Mouse (Mus musculus): Measurements from ENCODE around the gene 2310061I04Rik. TPM values are rescaled to one million over a fixed set of nuclear protein-coding genes. Genes with fewer than 3 reads are reported as not detected.

2310061I04Rik gene
- total and polyA plus RNA-seq, 3 experiments: 11.4 to 106 TPM; not detected in 1

DNA sequence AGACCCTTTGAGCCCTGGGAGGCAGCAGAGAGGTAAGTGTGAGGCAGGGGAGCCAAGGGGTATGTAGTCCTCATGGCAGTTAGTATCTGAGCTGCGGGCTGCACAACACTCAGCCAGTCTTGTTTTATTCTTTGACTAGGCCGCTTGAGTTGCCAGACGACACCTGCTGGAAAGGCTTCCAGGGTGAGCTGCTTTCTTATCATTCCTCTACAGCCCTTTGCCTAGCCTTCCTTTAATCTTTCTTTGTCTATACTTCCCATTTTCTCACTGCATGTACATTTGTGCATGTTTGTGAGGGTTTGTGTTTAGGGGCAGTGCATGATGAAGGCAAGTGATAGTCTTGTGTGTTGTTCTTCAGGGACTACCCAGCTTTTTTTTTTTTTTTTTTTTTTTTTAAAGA is 46.3 kb downstream of the 2310061I04Rik start (continued):
- TF ChIP-seq MYC (IDR thresholded peaks at IDR 0.05; ENCODE audit: low read depth, low read length) (peak; percentile 91), SMC3 (IDR thresholded peaks at IDR 0.05; ENCODE audit: low read depth, low read length) (peak; percentile 30; the same call in 1 of the 2 replicates), MEF2A (IDR thresholded peaks at IDR 0.05; ENCODE audit: extremely low read depth, insufficient replicate concordance, low read depth, low read length, poor library complexity, severe bottlenecking) (no peak), HCFC1 (IDR thresholded peaks at IDR 0.05; ENCODE audit: low read depth, low read length) (peak; percentile 54), MAZ (IDR thresholded peaks at IDR 0.05; ENCODE audit: low read depth, low read length) (no peak), GATA1 (IDR thresholded peaks at IDR 0.05; ENCODE audit: low read depth, low read length) (peak; percentile 95), ZC3H11A (IDR thresholded peaks at IDR 0.05; ENCODE audit: low read depth, low read length) (no peak; the same call in 1 of the 2 replicates), UBTF (IDR thresholded peaks at IDR 0.05; ENCODE audit: borderline replicate concordance, insufficient read depth, low read depth, low read length) (peak; percentile 24; the same call in 1 of the 2 replicates), RAD21 (IDR thresholded peaks at IDR 0.05; ENCODE audit: low read depth, low read length) (peak; percentile 4), E2F4 (IDR thresholded peaks at IDR 0.05; ENCODE audit: borderline replicate concordance, low read depth, low read length) (no peak), NRF1 (IDR thresholded peaks at IDR 0.05; ENCODE audit: insufficient read depth, low read depth, low read length, poor library complexity, severe bottlenecking) (peak; percentile 3; the same call in 1 of the 2 replicates), BHLHE40 (IDR thresholded peaks at IDR 0.05; ENCODE audit: borderline replicate concordance, low read depth, low read length) (peak; percentile 63; the same call in 1 of the 2 replicates), CTCF (IDR thresholded peaks at IDR 0.05 in 2 of 3, conservative IDR thresholded peaks at IDR 0.05 in 1 of 3; ENCODE audit: control insufficient read depth in 1 of 3, insufficient read depth in 1 of 3, low read depth in 2 of 3, low read length in 3 of 3, poor library complexity in 1 of 3, severe bottlenecking in 1 of 3) (peak in 1 of 3 experiments; percentile 31; a peak in 2 of 6 replicates), SIN3A (IDR thresholded peaks at IDR 0.05; ENCODE audit: low read length) (peak; percentile 88), CHD2 (IDR thresholded peaks at IDR 0.05; ENCODE audit: low read length) (peak; percentile 12; the same call in 1 of the 2 replicates)

DNA sequence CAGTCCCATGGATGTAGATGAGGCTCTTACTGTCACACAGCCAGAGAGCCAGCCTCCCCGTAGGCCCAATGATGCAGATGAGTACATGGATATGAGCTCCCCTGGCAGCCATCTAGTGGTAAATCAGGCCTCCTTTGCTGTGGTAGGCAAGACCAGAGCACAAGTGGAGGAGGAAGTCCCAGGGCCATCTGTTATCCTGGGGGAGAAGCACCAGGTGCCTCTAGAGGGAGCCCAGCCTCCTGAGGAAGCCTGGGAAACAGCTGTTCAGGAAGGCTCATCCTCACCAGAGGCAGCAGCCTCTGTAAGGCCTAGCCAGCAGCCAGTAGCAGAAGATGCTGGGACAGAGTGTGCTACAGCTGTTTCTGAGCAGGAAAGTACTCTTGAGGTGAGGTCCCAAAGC is 49.1 kb downstream of the 2310061I04Rik start:
- Histone ChIP-seq H3K36me3 (ENCODE audit: control insufficient read depth in 1 of 2, insufficient read depth in 2 of 2, low read length in 2 of 2) (peaks cover 23 to 33% of the 10 kb centered on the region in 2 experiments), H3K27ac (ENCODE audit: control insufficient read depth, low read depth, low read length) (no peak overlapping the region), H3K27me3 (ENCODE audit: control insufficient read depth in 1 of 2, insufficient read depth in 2 of 2, low read length in 2 of 2) (no peaks in the 10 kb centered on the region), H3K4me3 (ENCODE audit: control insufficient read depth in 1 of 2, insufficient read depth in 1 of 2, low read depth in 2 of 2, low read length in 2 of 2) (no peak overlapping the region), H3K9me3 (replicated peaks; ENCODE audit: insufficient read depth, low read length) (no peaks in the 10 kb centered on the region), H3K4me1 (ENCODE audit: control insufficient read depth in 1 of 2, insufficient read depth in 2 of 2, low read length in 2 of 2) (peaks cover 27 to 31% of the 10 kb centered on the region in 2 experiments), H3K9ac (ENCODE audit: control insufficient read depth, low read depth, low read length, poor library complexity, severe bottlenecking) (no peak overlapping the region), H3K79me2 (ENCODE audit: control insufficient read depth, insufficient read depth, low read length, poor library complexity) (peaks cover 3% of the 10 kb centered on the region; the same call in 1 of the 2 replicates)
- peak; percentile 34 for DNase-seq (ENCODE audit: low read depth, low spot score)
- TF ChIP-seq GABPA (IDR thresholded peaks at IDR 0.05; ENCODE audit: low read depth, low read length): no peak
- TF ChIP-seq RAD21 (IDR thresholded peaks at IDR 0.05; ENCODE audit: low read depth, low read length): peak; percentile 3; the same call in 1 of the 2 replicates
- TF ChIP-seq SMC3 (IDR thresholded peaks at IDR 0.05; ENCODE audit: low read depth, low read length): peak; percentile 36
- TF ChIP-seq CTCF (IDR thresholded peaks at IDR 0.05 in 2 of 3, conservative IDR thresholded peaks at IDR 0.05 in 1 of 3; ENCODE audit: control insufficient read depth in 1 of 3, insufficient read depth in 1 of 3, low read depth in 2 of 3, low read length in 3 of 3, poor library complexity in 1 of 3, severe bottlenecking in 1 of 3): peak in 2 of 3 experiments; percentile 17 to 40; a peak in 2 of 6 replicates

Data from MEL (cell line).